In genomic region chrX:77528401-77528800, GRCm38 (mm10) we compare ENCODE assay signal across 27 mouse cellular contexts. TPM values are rescaled to one million over a fixed set of nuclear protein-coding genes. Genes with fewer than 3 reads are reported as not detected.
DNase-seq lines count a peak whose midpoint lies in the region; ATAC-seq and TF ChIP-seq lines count a peak whose summit lies in the region.
"Had no signal": no experiment of that assay in that cellular context is flagged by ENCODE, and none has a peak within 500 bp of the region (broad histone marks: within the 10 kb centered on the region; RNA-seq: fewer than 3 reads in every experiment).

No protein-coding gene starts in this region.

- no peak overlapping the region for H3K27ac ChIP-seq in lung, postnatal 0 days (ENCODE audit: low read length)
- H3K27ac ChIP-seq: embryonic facial prominence, embryonic 13.5 days; embryonic facial prominence, embryonic 15.5 days; forebrain, embryonic 10.5 days; forebrain, embryonic 12.5 days had no signal

- no peaks in the 10 kb centered on the region for H3K4me1 ChIP-seq in lung, postnatal 0 days (ENCODE audit: insufficient read depth, low read depth, low read length)
- H3K4me1 ChIP-seq in lung, adult 2 months (ENCODE audit: control insufficient read depth, insufficient read depth, low read length), result peaks cover 3% of the 10 kb centered on the region
- H3K4me1 ChIP-seq: embryonic facial prominence, embryonic 13.5 days; embryonic facial prominence, embryonic 15.5 days had no signal

- WGBS in lung, postnatal 0 days, result 50% methylated on average over 1 of the region's 1 CpGs
- 60% methylated on average over 1 of the region's 1 CpGs for WGBS in lung, adult 2 months

- H3K4me2 ChIP-seq in lung, postnatal 0 days (replicated peaks; ENCODE audit: low read depth, low read length), result no peak overlapping the region
- H3K4me2 ChIP-seq: embryonic facial prominence, embryonic 13.5 days; embryonic facial prominence, embryonic 15.5 days; forebrain, embryonic 12.5 days had no signal

- TF ChIP-seq CTCF in lung, postnatal 0 days (IDR thresholded peaks at IDR 0.05), result no peak
- no peak for TF ChIP-seq CTCF in lung, adult 2 months (IDR thresholded peaks at IDR 0.05; ENCODE audit: insufficient read depth, low read length)

- H3K9me3 ChIP-seq in lung, postnatal 0 days (ENCODE audit: low read length), result no peaks in the 10 kb centered on the region
- H3K9me3 ChIP-seq: embryonic facial prominence, embryonic 13.5 days; embryonic facial prominence, embryonic 15.5 days; forebrain, embryonic 10.5 days; forebrain, embryonic 12.5 days; G1E had no signal

- TF ChIP-seq EP300 in lung, postnatal 0 days (IDR thresholded peaks at IDR 0.05), result peak; percentile 58

- DNase-seq in lung, postnatal 0 days (ENCODE audit: low spot score), result no peak
- DNase-seq in lung, adult 2 months, result no peak
- peak; percentile 64 for DNase-seq in ZHBTc4 (ENCODE audit: low read depth, low spot score)
- no peak for DNase-seq in thymus, postnatal 4 days
- DNase-seq in B cell, adult 2 months, result no peak
- DNase-seq: adrenal gland, adult 8-10 months; adrenal gland, postnatal 14 days; adrenal gland, postnatal 36 days; cerebellum, adult 11 months; cerebellum, adult 18-20 months; cerebellum, adult 8-10 months; cerebellum, adult 9-11 months; cerebellum, postnatal 14 days; cerebellum, postnatal 36 days; embryo, embryonic 11 days had no signal

- TF ChIP-seq POLR2A in lung, adult 2 months (IDR thresholded peaks at IDR 0.05; ENCODE audit: borderline replicate concordance, extremely low read depth, low read depth, low read length), result no peak

- H3K27me3 ChIP-seq in lung, postnatal 0 days (replicated peaks; ENCODE audit: insufficient read depth, low read length), result no peaks in the 10 kb centered on the region
- H3K27me3 ChIP-seq: CH12.LX; embryonic facial prominence, embryonic 13.5 days; embryonic facial prominence, embryonic 15.5 days; forebrain, embryonic 12.5 days had no signal

- no peak overlapping the region for H3K9ac ChIP-seq in lung, postnatal 0 days (replicated peaks; ENCODE audit: low read depth)
- H3K9ac ChIP-seq: embryonic facial prominence, embryonic 13.5 days; embryonic facial prominence, embryonic 15.5 days; forebrain, embryonic 12.5 days had no signal

- ATAC-seq in lung, postnatal 0 days, result no peak
- ATAC-seq: activated CD4-positive, CD25-positive, alpha-beta regulatory T cell, adult 4 months; CD4-positive, CD25-positive, alpha-beta regulatory T cell, adult 4 months; forebrain, embryonic 14.5 days; forebrain, embryonic 16.5 days; Patski had no signal

- H3K4me3 ChIP-seq in lung, postnatal 0 days (ENCODE audit: low read depth, low read length), result no peak overlapping the region
- H3K4me3 ChIP-seq in lung, adult 2 months (replicated peaks; ENCODE audit: extremely low read depth, low read depth, low read length), result no peak overlapping the region
- H3K4me3 ChIP-seq: embryonic facial prominence, embryonic 13.5 days; embryonic facial prominence, embryonic 15.5 days; erythroblast, embryonic 14.5 days; forebrain, embryonic 10.5 days; forebrain, embryonic 12.5 days had no signal

- no peaks in the 10 kb centered on the region for H3K36me3 ChIP-seq in lung, postnatal 0 days (ENCODE audit: insufficient read depth, low read length)
- H3K36me3 ChIP-seq: embryonic facial prominence, embryonic 13.5 days; embryonic facial prominence, embryonic 15.5 days; forebrain, embryonic 12.5 days had no signal

RNA-seq across cellular contexts. Expression of gene Tbl1x, which starts 17.6 kb away (rescaled TPM):
- polyA plus RNA-seq in lung, postnatal 0 days (2015; fragmentation: Nextera tagmentation; extraction: Ambion mirVana), result 37.9 and 45.2 TPM in 2 replicates
- polyA plus RNA-seq in lung, adult 2 months (2012; rRNA removed), result 15.5 and 23.8 TPM in 2 replicates
